Mouse (Mus musculus): ENCODE data around the gene Myl7. TPM values are rescaled to one million over a fixed set of nuclear protein-coding genes. Genes with fewer than 3 reads are reported as not detected.

Gene Myl7
- polyA plus RNA-seq, 1 experiment, result not detected

GRCm38 (mm10) chr11:5913936-5914335, 15.4 kb upstream of the Myl7 start:
- Histone ChIP-seq H3K27ac (replicated peaks; ENCODE audit: low read depth, low read length) (no peak overlapping the region), H3K4me1 (ENCODE audit: control insufficient read depth, insufficient read depth, insufficient read length, low read length) (peaks cover 14% of the 10 kb centered on the region; the same call in 1 of the 2 replicates), H3K4me3 (ENCODE audit: insufficient read depth, low read depth, low read length) (no peak overlapping the region)

DNA sequence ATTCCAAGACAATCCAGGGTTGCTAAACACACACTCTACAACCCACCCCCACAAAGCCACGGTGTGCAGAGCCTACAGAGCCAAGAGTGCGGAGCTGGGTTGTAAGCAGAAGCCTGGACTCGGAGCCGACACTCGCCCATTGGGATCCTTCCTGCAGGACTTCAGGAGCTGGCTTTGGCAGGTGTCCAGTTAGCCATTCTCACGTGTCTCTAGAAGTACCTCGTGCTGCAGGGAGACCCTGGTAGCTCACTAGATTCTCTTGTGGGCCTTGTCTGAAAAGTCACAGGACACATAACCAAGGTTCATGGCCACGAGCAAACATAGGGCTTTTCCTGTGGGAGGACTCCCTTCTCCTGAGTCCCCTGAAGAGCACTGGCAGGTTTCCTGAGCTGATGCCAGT, 14.7 kb upstream of the Myl7 start:
- Histone ChIP-seq H3K4me3 (ENCODE audit: insufficient read depth, low read depth, low read length) (no peak overlapping the region), H3K27ac (replicated peaks; ENCODE audit: low read depth, low read length) (no peak overlapping the region), H3K4me1 (ENCODE audit: control insufficient read depth, insufficient read depth, insufficient read length, low read length) (peaks cover 14% of the 10 kb centered on the region; the same call in 1 of the 2 replicates)

DNA sequence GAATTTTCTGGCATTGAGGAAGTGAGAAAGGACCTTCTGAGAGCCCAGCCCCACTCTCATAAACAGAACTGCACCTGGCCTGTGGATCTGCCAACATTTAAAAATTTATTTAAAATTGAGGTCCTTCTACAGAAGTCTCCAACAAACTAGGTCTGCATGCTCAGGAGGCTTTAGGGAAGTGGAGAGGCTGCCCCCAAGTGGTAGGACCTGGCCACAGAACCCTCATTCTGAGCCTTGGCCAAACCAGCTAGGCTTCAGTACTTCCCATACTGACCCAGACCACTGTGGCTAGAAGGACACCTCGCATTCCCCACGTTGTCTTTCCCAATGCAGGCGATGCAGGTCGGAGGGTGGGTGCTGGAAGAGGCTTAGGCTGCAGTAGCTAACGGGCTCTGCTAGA, 14.1 kb upstream of the Myl7 start:
- no peak overlapping the region for H3K27ac ChIP-seq (replicated peaks; ENCODE audit: low read depth, low read length)
- peaks cover 14% of the 10 kb centered on the region; the same call in 1 of the 2 replicates for H3K4me1 ChIP-seq (ENCODE audit: control insufficient read depth, insufficient read depth, insufficient read length, low read length)
- H3K4me3 ChIP-seq (ENCODE audit: insufficient read depth, low read depth, low read length), result no peak overlapping the region

- H3K4me1 ChIP-seq (ENCODE audit: control insufficient read depth, insufficient read depth, insufficient read length, low read length), result 0 out of 2 replicates have a peak, but pooled peaks cover 4% of the 10 kb centered on the region
- no peak overlapping the region for H3K27ac ChIP-seq (replicated peaks; ENCODE audit: low read depth, low read length)
- no peak overlapping the region for H3K4me3 ChIP-seq (ENCODE audit: insufficient read depth, low read depth, low read length)
Observed at GRCm38 (mm10) chr11:5908642-5909041, 10.1 kb upstream of the Myl7 start.

DNA sequence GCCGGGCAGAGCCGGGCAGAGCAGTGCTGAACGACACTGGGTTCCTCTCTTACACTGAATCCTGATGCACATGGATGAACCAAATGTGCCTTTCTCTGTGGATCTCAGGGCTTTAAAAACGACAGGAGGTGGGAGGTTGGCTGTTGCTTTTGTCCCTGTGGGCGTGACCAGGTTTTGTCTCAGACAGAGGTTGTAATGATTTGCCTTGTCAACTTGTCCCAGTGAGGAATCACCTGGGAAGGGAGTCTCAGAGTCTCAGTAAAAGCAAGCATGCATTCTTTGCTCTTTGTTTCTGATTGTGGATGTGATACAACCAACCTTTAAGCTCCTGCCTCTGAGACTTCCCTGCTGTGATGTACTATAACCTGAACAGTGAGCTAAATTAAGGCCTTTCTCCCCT, 8.5 kb upstream of the Myl7 start:
- Histone ChIP-seq H3K4me3 (ENCODE audit: insufficient read depth, low read depth, low read length) (no peak overlapping the region), H3K4me1 (ENCODE audit: control insufficient read depth, insufficient read depth, insufficient read length, low read length) (no peaks in the 10 kb centered on the region), H3K27ac (replicated peaks; ENCODE audit: low read depth, low read length) (no peak overlapping the region)

GRCm38 (mm10) chr11:5905778-5906518, 7.4 kb upstream of the Myl7 start:
- H3K4me1 ChIP-seq (ENCODE audit: control insufficient read depth, insufficient read depth, insufficient read length, low read length), result no peaks in the 10 kb centered on the region
- no peak overlapping the region for H3K27ac ChIP-seq (replicated peaks; ENCODE audit: low read depth, low read length)
- no peak overlapping the region for H3K4me3 ChIP-seq (ENCODE audit: insufficient read depth, low read depth, low read length)

- Histone ChIP-seq H3K4me3 (ENCODE audit: insufficient read depth, low read depth, low read length) (no peak overlapping the region), H3K27ac (replicated peaks; ENCODE audit: low read depth, low read length) (no peak overlapping the region), H3K4me1 (ENCODE audit: control insufficient read depth, insufficient read depth, insufficient read length, low read length) (no peaks in the 10 kb centered on the region)
Observed at GRCm38 (mm10) chr11:5904871-5905270, 6.3 kb upstream of the Myl7 start.

- no peak overlapping the region for H3K4me3 ChIP-seq (ENCODE audit: insufficient read depth, low read depth, low read length)
- H3K27ac ChIP-seq (replicated peaks; ENCODE audit: low read depth, low read length), result no peak overlapping the region
- no peaks in the 10 kb centered on the region for H3K4me1 ChIP-seq (ENCODE audit: control insufficient read depth, insufficient read depth, insufficient read length, low read length)
Observed at GRCm38 (mm10) chr11:5904357-5904756, 5.8 kb upstream of the Myl7 start.

DNA sequence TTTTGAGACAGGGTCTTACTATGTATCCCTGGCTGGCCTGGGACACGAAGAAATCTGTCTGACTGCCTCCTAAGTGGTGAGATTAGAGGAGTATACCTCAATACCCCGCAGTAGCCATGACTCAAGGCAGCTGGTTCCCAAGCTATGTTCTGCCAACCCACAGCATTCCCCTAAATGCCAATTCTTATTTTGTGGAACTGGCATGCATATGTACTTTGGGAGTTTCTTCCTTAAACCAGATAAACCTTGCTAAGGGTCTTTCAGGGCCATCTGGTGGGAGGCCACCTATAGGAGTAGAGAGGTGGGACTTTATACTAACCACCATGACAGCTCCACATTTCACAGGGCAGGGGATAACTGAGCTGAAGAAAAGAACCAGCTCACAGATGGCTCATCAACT, 5.3 kb upstream of the Myl7 start:
- no peak overlapping the region for H3K27ac ChIP-seq (replicated peaks; ENCODE audit: low read depth, low read length)
- H3K4me3 ChIP-seq (ENCODE audit: insufficient read depth, low read depth, low read length), result no peak overlapping the region
- no peaks in the 10 kb centered on the region for H3K4me1 ChIP-seq (ENCODE audit: control insufficient read depth, insufficient read depth, insufficient read length, low read length)

- H3K4me1 ChIP-seq (ENCODE audit: control insufficient read depth, insufficient read depth, insufficient read length, low read length), result peaks cover 4% of the 10 kb centered on the region; the same call in 1 of the 2 replicates
- no peak overlapping the region for H3K27ac ChIP-seq (replicated peaks; ENCODE audit: low read depth, low read length)
- no peak overlapping the region for H3K4me3 ChIP-seq (ENCODE audit: insufficient read depth, low read depth, low read length)
Observed at GRCm38 (mm10) chr11:5902390-5902789, 3.8 kb upstream of the Myl7 start.

DNA sequence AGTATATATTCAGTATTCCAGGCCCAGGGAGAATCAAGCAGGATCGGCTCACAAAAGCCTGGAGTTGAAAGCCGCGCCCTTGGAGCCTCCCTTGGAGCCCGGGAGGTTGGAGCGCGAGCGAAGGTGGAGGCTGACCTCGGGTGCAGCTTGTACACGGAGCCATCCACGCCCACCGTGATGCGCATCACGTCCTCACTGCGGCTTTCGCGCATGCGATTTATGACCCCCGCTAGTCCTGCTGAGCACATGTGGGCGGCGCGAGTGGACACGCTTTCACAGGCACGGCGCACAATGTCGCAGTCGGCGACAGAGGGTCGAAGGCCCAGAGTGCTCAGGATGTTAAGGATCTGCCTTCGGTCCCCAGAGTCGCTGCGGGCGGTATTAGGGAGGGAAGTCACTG, 3.4 kb upstream of the Myl7 start:
- Histone ChIP-seq H3K4me3 (ENCODE audit: insufficient read depth, low read depth, low read length) (peak overlapping the region; percentile 23; the same call in 1 of the 2 replicates), H3K27ac (replicated peaks; ENCODE audit: low read depth, low read length) (no peak overlapping the region), H3K4me1 (ENCODE audit: control insufficient read depth, insufficient read depth, insufficient read length, low read length) (peaks cover 5% of the 10 kb centered on the region; the same call in 1 of the 2 replicates)

- Histone ChIP-seq H3K27ac (replicated peaks; ENCODE audit: low read depth, low read length) (no peak overlapping the region), H3K4me3 (ENCODE audit: insufficient read depth, low read depth, low read length) (no peak overlapping the region)
Observed at GRCm38 (mm10) chr11:5901320-5901719, 2.7 kb upstream of the Myl7 start.

GRCm38 (mm10) chr11:5899286-5899685, 704 bp upstream of the Myl7 start:
- peaks cover 5% of the 10 kb centered on the region; the same call in 1 of the 2 replicates for H3K4me1 ChIP-seq (ENCODE audit: control insufficient read depth, insufficient read depth, insufficient read length, low read length)
- H3K4me3 ChIP-seq (ENCODE audit: insufficient read depth, low read depth, low read length), result no peak overlapping the region
- no peak overlapping the region for H3K27ac ChIP-seq (replicated peaks; ENCODE audit: low read depth, low read length)

More at GRCm38 (mm10) chr11:5901320-5901719, 2.7 kb upstream of the Myl7 start:
- peaks cover 5% of the 10 kb centered on the region; the same call in 1 of the 2 replicates for H3K4me1 ChIP-seq (ENCODE audit: control insufficient read depth, insufficient read depth, insufficient read length, low read length)

GRCm38 (mm10) chr11:5897839-5898238, 743 bp downstream of the Myl7 start:
- Histone ChIP-seq H3K27ac (replicated peaks; ENCODE audit: low read depth, low read length) (no peak overlapping the region), H3K4me3 (ENCODE audit: insufficient read depth, low read depth, low read length) (no peak overlapping the region), H3K4me1 (ENCODE audit: control insufficient read depth, insufficient read depth, insufficient read length, low read length) (peaks cover 5% of the 10 kb centered on the region; the same call in 1 of the 2 replicates)

- Histone ChIP-seq H3K27ac (replicated peaks; ENCODE audit: low read depth, low read length) (no peak overlapping the region), H3K4me3 (ENCODE audit: insufficient read depth, low read depth, low read length) (no peak overlapping the region), H3K4me1 (ENCODE audit: control insufficient read depth, insufficient read depth, insufficient read length, low read length) (peaks cover 5% of the 10 kb centered on the region; the same call in 1 of the 2 replicates)
Observed at GRCm38 (mm10) chr11:5897230-5897629, 1.4 kb downstream of the Myl7 start.

GRCm38 (mm10) chr11:5893807-5894206, 4.8 kb downstream of the Myl7 start:
- Histone ChIP-seq H3K4me1 (ENCODE audit: control insufficient read depth, insufficient read depth, insufficient read length, low read length) (peaks cover 5% of the 10 kb centered on the region; the same call in 1 of the 2 replicates), H3K27ac (replicated peaks; ENCODE audit: low read depth, low read length) (no peak overlapping the region), H3K4me3 (ENCODE audit: insufficient read depth, low read depth, low read length) (no peak overlapping the region)

Measured in brown adipose tissue, adult 24 weeks (tissue).